Mouse (Mus musculus): Measurements from ENCODE around the gene Prss36. TPM values are rescaled to one million over a fixed set of nuclear protein-coding genes. Genes with fewer than 3 reads are reported as not detected.

Prss36 gene
- 1.4 TPM for total RNA-seq (2023)

DNA sequence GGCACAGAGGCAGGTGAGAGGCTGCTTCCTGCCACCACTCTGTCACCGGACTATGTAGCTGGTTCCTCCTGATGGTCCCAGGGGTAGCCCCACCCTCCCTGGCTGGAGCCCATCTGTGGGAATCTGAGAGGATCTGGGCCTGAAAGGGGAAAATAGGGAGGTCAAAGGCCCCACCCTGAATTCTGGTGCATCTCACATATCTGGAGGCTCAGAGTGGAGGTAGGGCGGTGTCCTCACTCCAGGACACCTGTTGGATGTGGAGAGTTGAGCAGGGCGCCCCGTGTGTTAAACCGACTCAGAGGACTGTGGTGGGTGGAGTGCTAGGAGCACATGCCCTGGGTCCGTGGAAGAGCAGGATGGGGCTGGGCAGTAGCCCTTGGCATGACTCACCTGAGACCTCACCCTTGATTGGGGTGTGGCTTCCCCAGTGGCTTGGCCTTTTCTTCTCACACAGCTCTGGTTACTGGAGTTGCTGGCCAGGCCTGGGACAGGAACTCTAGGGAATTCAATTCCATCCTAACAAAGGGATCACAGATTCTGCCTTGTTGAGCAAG lies at the start of gene Prss36:
Gene Prss36 (minus strand): TSS at position 256 of the 554 bp plus-strand sequence.

DNA sequence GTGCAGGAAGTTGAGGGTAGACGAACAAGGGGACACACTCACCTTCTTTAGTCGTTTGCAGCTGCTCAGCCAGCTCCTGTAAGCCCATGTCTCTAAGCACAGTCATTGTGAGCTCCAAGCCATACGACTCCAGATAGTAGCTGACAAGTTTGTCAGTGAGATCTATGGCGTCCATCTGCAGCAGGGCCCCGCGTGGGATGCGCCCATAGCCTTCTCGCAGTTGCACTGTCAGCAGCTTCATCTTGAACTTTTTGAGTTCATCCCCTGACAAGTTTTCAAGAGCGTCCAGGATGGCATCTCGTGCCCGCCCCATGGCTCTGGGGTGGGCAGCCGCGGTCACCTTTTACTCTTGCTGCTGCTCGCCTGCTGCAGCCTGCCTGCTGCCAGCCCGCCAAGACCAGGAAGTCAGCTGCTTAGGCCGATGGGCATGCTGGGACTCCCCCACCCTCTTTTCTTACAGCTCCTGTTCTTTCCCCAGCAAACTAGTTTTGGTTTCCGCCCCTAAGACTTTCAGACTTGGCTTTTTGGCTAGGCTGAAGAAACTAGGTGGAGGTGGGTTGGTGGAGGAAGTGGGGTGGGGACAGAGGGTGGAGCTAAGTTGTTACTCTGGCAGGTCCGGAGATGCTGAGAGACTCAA lies 46.9 kb upstream of the Prss36 start, which contains the start of gene Pycard:
Gene Pycard (minus strand): TSS at position 527 of the 637 bp plus-strand sequence.

DNA sequence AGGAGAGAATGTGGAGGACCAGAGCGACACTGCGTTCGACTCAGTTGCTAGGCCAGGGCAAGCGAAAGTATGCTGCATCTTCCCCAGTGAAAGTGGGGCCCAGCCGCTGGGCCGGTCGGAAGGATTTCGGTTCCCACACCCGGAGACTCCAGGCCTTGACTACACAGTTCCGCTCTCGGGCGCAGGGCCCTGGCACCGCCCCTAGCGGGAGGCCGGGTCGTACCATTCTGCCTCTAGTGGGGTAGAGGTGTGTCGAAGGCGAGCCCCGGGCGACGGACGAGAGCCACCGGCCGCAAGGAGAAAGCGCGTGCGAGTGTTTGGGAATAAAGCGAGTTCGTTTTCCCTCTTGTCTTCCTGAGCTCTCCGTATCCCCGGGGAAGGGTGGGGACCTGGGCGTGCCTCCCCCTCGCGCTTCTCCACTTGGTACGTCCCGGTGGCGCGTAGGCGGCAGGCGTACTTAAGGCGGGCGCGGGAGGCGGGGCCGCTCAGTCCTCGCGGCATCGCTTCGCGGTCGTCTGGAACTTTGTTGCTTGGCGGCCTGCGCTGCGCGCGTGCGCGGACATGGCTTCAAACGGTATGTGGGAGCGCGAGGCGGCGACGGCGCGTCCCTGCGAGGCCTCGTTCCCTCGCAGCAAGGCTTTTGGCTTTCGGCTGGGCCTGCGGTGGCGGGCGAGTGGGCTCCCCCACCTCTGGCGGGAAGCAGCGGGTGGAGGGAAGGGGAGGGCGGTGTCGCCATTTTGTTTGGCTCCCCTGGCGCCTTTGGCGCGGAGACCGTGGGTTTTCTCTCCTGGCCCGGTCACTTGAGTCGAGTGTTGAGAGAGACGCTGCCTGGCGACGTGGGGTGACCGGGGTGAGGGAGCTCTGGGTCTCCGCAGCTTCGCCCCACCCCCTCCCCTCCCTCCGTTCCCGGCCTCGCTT lies 20.7 kb upstream of the Prss36 start, which contains the start of gene Fus:
Gene Fus (plus strand): TSS at position 454 of the 918 bp plus-strand sequence.

DNA sequence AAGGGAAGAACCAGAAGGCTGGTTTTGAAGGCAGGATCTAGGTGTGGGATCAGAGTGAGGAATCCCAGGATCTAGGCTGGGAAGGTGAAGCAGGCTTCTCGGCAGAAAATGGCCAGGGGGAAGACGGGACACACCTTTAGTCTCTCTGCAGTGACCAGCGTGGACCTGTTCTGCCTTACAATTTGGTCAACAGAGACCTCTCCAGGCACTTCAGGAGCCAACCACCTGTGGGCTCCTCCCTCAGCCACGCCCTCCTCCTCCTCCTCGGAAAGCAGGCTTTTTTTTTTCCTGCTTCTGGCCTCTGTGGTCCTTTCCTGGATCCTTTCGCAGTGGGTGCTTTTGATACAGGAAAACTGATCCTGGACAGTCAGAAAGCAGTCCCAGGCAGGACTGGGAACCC lies 16.6 kb downstream of the Prss36 start, which contains the start of gene Prss8:
Gene Prss8 (minus strand): TSS at position 182 of the 400 bp plus-strand sequence.

DNA sequence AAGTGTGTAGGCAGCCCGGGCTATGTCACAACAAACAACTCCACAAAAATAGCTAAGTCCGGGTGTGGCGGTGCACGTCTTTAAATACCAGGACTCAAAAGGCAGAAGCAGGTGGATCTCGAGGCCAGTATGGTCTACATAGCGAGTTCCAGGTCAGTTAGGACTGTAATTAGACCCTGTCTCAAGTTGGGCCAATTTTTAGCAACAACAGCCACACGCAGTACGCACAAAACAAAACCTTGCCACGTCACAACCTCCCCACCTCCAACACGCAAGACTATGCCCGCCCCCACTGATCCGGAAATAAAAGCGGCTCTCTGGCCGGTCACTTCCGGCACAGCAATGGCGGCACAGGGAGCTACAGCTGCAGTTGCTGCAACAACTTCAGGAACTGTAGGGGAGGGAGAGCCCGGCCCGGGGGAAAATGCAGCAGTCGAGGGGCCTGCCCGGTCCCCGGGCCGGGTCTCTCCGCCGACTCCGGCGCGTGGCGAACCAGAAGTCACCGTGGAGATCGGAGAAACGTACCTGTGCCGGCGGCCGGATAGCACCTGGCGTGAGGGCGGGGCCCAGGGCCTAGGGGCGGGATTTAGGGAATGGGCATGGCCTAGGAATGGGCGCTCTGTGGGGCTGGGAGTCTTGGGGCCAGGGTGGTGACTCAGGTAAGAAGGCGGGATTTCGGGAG lies 34.2 kb downstream of the Prss36 start, which contains the start of gene Kat8:
Gene Kat8 (plus strand): TSS at position 327 of the 682 bp plus-strand sequence.

DNA sequence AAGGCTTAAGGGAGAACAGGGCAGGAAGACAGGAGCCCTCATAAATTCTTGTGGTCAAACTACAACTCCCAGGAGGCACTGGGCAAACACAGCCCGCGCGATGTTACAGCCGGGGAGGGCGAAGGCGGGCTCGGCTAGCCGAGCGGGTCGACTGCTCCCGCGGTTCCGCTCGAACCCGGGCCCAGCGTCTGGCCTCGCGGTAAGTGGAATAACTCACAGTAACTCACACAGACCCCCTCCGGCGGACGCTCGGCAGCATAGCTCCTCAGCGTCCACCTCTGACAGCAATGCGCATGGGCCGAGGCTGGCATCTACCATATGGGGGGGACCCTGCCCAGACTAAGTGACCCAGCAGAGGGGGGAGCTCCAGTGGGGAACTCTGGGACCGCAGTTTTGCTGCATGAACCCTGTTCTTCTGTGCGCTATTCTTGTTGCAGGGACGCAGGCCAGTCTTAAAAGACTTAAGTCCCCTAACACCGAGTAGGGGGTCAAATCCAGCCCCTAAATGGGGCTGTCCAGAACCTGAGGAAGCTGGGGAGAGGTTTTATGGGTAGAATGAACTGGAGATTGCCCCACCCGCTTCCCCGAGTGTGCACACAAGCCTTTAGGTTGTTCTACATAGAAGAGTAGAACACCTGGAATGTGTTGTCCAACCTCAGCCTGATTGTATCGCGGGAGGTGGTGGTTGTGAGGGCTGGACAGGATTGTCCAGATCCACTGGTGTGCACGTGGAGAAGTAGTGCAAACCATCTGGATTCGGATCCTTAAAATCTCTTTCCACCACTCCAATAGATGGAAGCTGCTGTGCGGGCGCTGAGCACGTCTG lies 42.3 kb downstream of the Prss36 start, which contains the start of gene Bckdk:
Gene Bckdk (plus strand): TSS at position 112 of the 826 bp plus-strand sequence.

DNA sequence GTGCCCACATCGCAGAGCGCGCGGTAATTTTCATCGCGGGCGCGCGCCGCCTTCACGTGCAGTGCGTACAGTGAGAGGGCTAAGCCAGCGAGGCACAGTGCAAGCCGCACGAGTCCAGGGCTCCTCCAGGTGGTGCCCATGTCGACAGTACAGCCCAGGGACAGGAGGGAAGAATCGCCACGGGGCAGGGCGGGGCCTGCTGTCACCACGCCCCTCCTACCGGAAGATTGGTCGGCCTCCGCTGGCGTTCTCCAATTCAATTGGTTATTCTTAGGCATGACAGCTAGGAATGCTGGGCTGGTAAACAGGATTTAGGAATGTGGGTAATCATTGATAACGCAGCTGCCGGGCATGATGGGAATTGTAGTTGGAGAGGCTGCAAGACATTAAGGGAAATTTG lies 51.1 kb downstream of the Prss36 start, which contains the start of the genes Gm21974 and Vkorc1:
Gene Gm21974 (minus strand): TSS at position 13 of the 400 bp plus-strand sequence.
Gene Vkorc1 (minus strand): TSS at position 176 of the 400 bp plus-strand sequence.

DNA sequence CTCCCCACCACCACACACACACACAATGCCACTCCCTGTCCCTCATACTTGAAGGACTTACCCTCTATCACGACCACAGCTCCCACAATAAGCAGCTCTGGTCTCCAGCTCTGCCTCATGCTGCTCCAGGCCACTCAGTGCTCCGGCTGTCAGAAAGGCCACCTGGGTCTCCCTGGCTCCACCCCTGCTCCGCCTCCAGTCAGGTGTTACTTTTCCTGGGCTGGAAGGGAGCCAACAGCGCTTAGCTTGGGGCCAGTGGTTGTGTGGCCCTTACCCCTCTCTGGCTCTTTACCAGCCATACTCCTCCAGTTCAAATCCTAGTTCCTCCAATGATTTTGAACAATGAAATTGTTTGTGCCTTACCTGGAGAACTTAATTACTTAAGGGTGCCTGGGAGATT lies 55.7 kb downstream of the Prss36 start, which contains the start of gene Prss53:
Gene Prss53 (minus strand): TSS at position 173 of the 400 bp plus-strand sequence.

Other genes with a start within 250 kb of the Prss36 start
- 30.7 TPM for gene Bcl7c, start 237.8 kb downstream of the Prss36 start, total RNA-seq (2023)
- gene Ctf1, start 234.0 kb downstream of the Prss36 start, total RNA-seq (2023), result not detected
- gene Ctf2, start 214.6 kb downstream of the Prss36 start, total RNA-seq (2023), result not detected
- gene Fbxl19, start 202.2 kb downstream of the Prss36 start, total RNA-seq (2023), result 6.9 TPM
- gene Orai3, start 176.9 kb downstream of the Prss36 start, total RNA-seq (2023), result 10.6 TPM
- 84.5 TPM for gene Setd1a, start 170.1 kb downstream of the Prss36 start, total RNA-seq (2023)
- gene Gm49388, start 161.1 kb downstream of the Prss36 start, total RNA-seq (2023), result not detected
- 5.6 TPM for gene Hsd3b7, start 146.1 kb downstream of the Prss36 start, total RNA-seq (2023)
- gene Stx4a, start 122.4 kb downstream of the Prss36 start, total RNA-seq (2023), result 114 TPM
- not detected for gene Stx1b, start 122.2 kb downstream of the Prss36 start, total RNA-seq (2023)
- gene Zfp646, start 70.5 kb downstream of the Prss36 start, total RNA-seq (2023), result 89.5 TPM
- gene Zfp668, start 69.9 kb downstream of the Prss36 start, total RNA-seq (2023), result 20.5 TPM
- 0.44 TPM for gene Prss53, start 55.8 kb downstream of the Prss36 start, total RNA-seq (2023)
- not detected for gene Gm21974, start 51.3 kb downstream of the Prss36 start, total RNA-seq (2023)
- 15.3 TPM for gene Vkorc1, start 51.1 kb downstream of the Prss36 start, total RNA-seq (2023)
- 36.7 TPM for gene Bckdk, start 42.6 kb downstream of the Prss36 start, total RNA-seq (2023)
- gene Kat8, start 34.2 kb downstream of the Prss36 start, total RNA-seq (2023), result 37.3 TPM
- gene Prss8, start 16.6 kb downstream of the Prss36 start, total RNA-seq (2023), result not detected
- gene Fus, start 20.7 kb upstream of the Prss36 start, total RNA-seq (2023), result 865 TPM
- 60.1 TPM for gene Pycard, start 47.1 kb upstream of the Prss36 start, total RNA-seq (2023)
- gene Trim72, start 57.2 kb upstream of the Prss36 start, total RNA-seq (2023), result 2.4 TPM
- gene Itgam, start 115.9 kb upstream of the Prss36 start, total RNA-seq (2023), result 4.8 TPM
- not detected for gene Gm49368, start 116.0 kb upstream of the Prss36 start, total RNA-seq (2023)
- gene Itgax, start 182.8 kb upstream of the Prss36 start, total RNA-seq (2023), result 3.6 TPM
- gene Itgad, start 207.7 kb upstream of the Prss36 start, total RNA-seq (2023), result 6.2 TPM